Mouse (Mus musculus) liver, embryonic 11.5 days (tissue): ENCODE results near the gene Zfp131. TPM values are rescaled to one million over a fixed set of nuclear protein-coding genes. Genes with fewer than 3 reads are reported as not detected.

ENCODE experiments used
- ATAC-seq: fragments of 200-750 bp; cut with Nextera tagmentation; replicated peaks from 2 replicates; pipeline ENCODE4 v1.8.0; 2017; ENCODE audit warnings: moderate number of reproducible peaks, mild to moderate bottlenecking, moderate TSS enrichment, moderate library complexity; ENCODE audit not compliant: low FRiP score
- DNase-seq: peaks from one replicate; pipeline ENCODE4 v3.0.0-alpha.2; 2017; ENCODE audit warnings: low spot score
- H3K27ac ChIP-seq: fragments of 300-500 bp; sonication (generic); 2 replicates; pipeline ENCODE4 v1.5.1; 2014; ENCODE audit warnings: mild to moderate bottlenecking, low read depth, low read length, control low read depth
- H3K27me3 ChIP-seq: fragments of 300-500 bp; sonication (generic); replicated peaks from 2 replicates; pipeline ENCODE4 v1.6.1; 2014; ENCODE audit warnings: low read length, mixed read lengths; ENCODE audit not compliant: control insufficient read depth, insufficient read depth
- H3K36me3 ChIP-seq: fragments of 300-500 bp; sonication (generic); 2 replicates; pipeline ENCODE4 v1.6.1; 2014; ENCODE audit warnings: mild to moderate bottlenecking, low read length, moderate library complexity, mixed read lengths; ENCODE audit not compliant: control insufficient read depth, insufficient read depth
- H3K4me1 ChIP-seq: fragments of 300-500 bp; sonication (generic); replicated peaks from 2 replicates; pipeline ENCODE4 v1.6.1; 2014; ENCODE audit warnings: low read length, mixed read lengths; ENCODE audit not compliant: control insufficient read depth, insufficient read depth
- H3K4me2 ChIP-seq: fragments of 300-500 bp; sonication (generic); 2 replicates; pipeline ENCODE4 v1.6.1; 2014; ENCODE audit warnings: mild to moderate bottlenecking, control low read depth, moderate library complexity
- H3K4me3 ChIP-seq: fragments of 300-500 bp; sonication (generic); 2 replicates; pipeline ENCODE4 v1.5.1; 2014; ENCODE audit warnings: low read depth, low read length, control low read depth
- H3K9ac ChIP-seq: fragments of 300-500 bp; sonication (generic); 2 replicates; pipeline ENCODE4 v1.6.1; 2014; ENCODE audit warnings: low read depth, low read length, control low read depth
- H3K9me3 ChIP-seq: fragments of 300-500 bp; sonication (generic); 2 replicates; pipeline ENCODE4 v1.6.1; 2016; ENCODE audit warnings: low read length, inconsistent platforms, mixed read lengths; ENCODE audit not compliant: control insufficient read depth
- WGBS: fragments of 180-500 bp; shearing (Covaris S2); extraction: QIAGEN DNeasy Blood & Tissue Kit; methylation state at CpG from one replicate; pipeline ENCODE4 v1.1.7; 2014; 5-methylcytosine and 5-hydroxymethylcytosine counted together
- polyA plus RNA-seq: library from polyadenylated mRNA; unstranded; fragments of >200 nt; fragmentation: Nextera tagmentation; extraction: Ambion mirVana; gene quantifications from 2 replicates; pipeline ENCODE4 v1.2.1, GENCODE M21; 2014

Zfp131 gene
- polyA plus RNA-seq, 1 experiment from 2014 or later, result 45.1 TPM

GRCm38 (mm10) chr13:119716105-119716504 is 74.6 kb downstream of the Zfp131 start:
- H3K36me3 ChIP-seq, result no peaks in the 10 kb centered on the region
- no peaks in the 10 kb centered on the region for H3K4me1 ChIP-seq
- no peak overlapping the region for H3K4me2 ChIP-seq
- no peak overlapping the region for H3K4me3 ChIP-seq
- no peak overlapping the region for H3K27ac ChIP-seq
- no peak for DNase-seq
- H3K27me3 ChIP-seq, result no peaks in the 10 kb centered on the region
- WGBS, result 80% methylated on average over 2 of the region's 2 CpGs
- no peak for ATAC-seq
- no peaks in the 10 kb centered on the region for H3K9me3 ChIP-seq
- H3K9ac ChIP-seq, result no peak overlapping the region

Other genes with a start within 250 kb of the Zfp131 start
- gene Ccl28, start 167.1 kb downstream of the Zfp131 start, polyA plus RNA-seq, result 0.05 TPM in 1 of 2 replicates, not detected in the other
- gene Hmgcs1, start 100.5 kb downstream of the Zfp131 start, polyA plus RNA-seq, result 119 and 136 TPM in 2 replicates
- 0.19 and 0.36 TPM in 2 replicates for gene Nim1k, start 35.0 kb downstream of the Zfp131 start, polyA plus RNA-seq
- gene AF067063, start 39.3 kb upstream of the Zfp131 start, polyA plus RNA-seq, result not detected in 2 replicates
- gene D13Ertd608e, start 45.1 kb upstream of the Zfp131 start, polyA plus RNA-seq, result not detected in 2 replicates
- not detected in 2 replicates for gene Tcstv1, start 103.9 kb upstream of the Zfp131 start, polyA plus RNA-seq
- not detected in 2 replicates for gene Gm21761, start 138.4 kb upstream of the Zfp131 start, polyA plus RNA-seq
- not detected in 2 replicates for gene B020031M17Rik, start 159.9 kb upstream of the Zfp131 start, polyA plus RNA-seq
- gene Gm36079, start 236.1 kb upstream of the Zfp131 start, polyA plus RNA-seq, result not detected in 2 replicates